Mouse (Mus musculus) G1E (cell line): Measurements from ENCODE around the gene Fosl1. TPM values are rescaled to one million over a fixed set of nuclear protein-coding genes. Genes with fewer than 3 reads are reported as not detected.
"Not testable (repeated sequence)": the region's sequence is repeated elsewhere in the genome, so short reads cannot be mapped to it uniquely, and the experiment has no call there.

Source experiments
- ATAC-seq: 2 replicates; pipeline ENCODE4 v1.8.0; 2016; ENCODE audit warnings: mild to moderate bottlenecking; ENCODE audit not compliant: insufficient number of reproducible peaks, poor library complexity, low FRiP score, severe bottlenecking; ENCODE audit errors: extremely low read depth
- DNase-seq: peaks from one replicate; pipeline ENCODE4 v3.0.0; 2012; ENCODE audit warnings: low spot score
- H3K27me3 ChIP-seq: 2 replicates; pipeline ENCODE4 v1.6.1; 2012; ENCODE audit warnings: mild to moderate bottlenecking, low read length, inconsistent platforms; ENCODE audit not compliant: insufficient read depth
- H3K36me3 ChIP-seq: replicated peaks from 2 replicates; pipeline ENCODE3; 2012; ENCODE audit warnings: mild to moderate bottlenecking, inconsistent platforms
- H3K4me1 ChIP-seq: 2 replicates; pipeline ENCODE4 v1.6.1; 2012; ENCODE audit warnings: low read depth, low read length, inconsistent platforms, mixed read lengths; ENCODE audit not compliant: insufficient read depth
- H3K4me3 ChIP-seq: 2 replicates; pipeline ENCODE4 v1.5.1; 2012; ENCODE audit warnings: low read depth, mild to moderate bottlenecking, inconsistent platforms, low read length, moderate library complexity, mixed read lengths
- H3K9me3 ChIP-seq: replicated peaks from 2 replicates; pipeline ENCODE4 v1.6.1; 2012; ENCODE audit warnings: inconsistent platforms
- CTCF ChIP-seq: IDR thresholded peaks from 2 replicates; pipeline ENCODE4 v1.5.1; 2012; ENCODE audit warnings: low read depth, low read length, inconsistent platforms, mixed read lengths
- GATA1 ChIP-seq: IDR thresholded peaks from 2 replicates; pipeline ENCODE4 v1.6.1; 2012; ENCODE audit warnings: borderline replicate concordance, low read length, inconsistent platforms, mixed read lengths
- GATA2 ChIP-seq: IDR thresholded peaks from 2 replicates; pipeline ENCODE4 v1.6.1; 2012; ENCODE audit warnings: low read depth, low read length, inconsistent platforms, borderline replicate concordance
- POLR2AphosphoS5 ChIP-seq: IDR thresholded peaks from 2 replicates; pipeline ENCODE4 v1.6.1; 2012; ENCODE audit warnings: low read depth, low read length, inconsistent platforms; ENCODE audit not compliant: insufficient replicate concordance
- TAL1 ChIP-seq: conservative IDR thresholded peaks from 2 replicates; pipeline ENCODE4 v1.6.1; 2012; ENCODE audit warnings: low read depth, low read length, inconsistent platforms, mixed read lengths
- polyA plus RNA-seq: library from polyadenylated mRNA; stranded (reverse); fragments of >175 nt; gene quantifications from 2 replicates; pipeline ENCODE4 v1.2.3, GENCODE M21; 2012
- total RNA-seq, 2 experiments: library from RNA; stranded (forward) in 1 of 2; stranded (reverse) in 1 of 2; fragments of 200-1000 nt in 1 of 2; fragments of >200 nt in 1 of 2; fragmentation: Nextera tagmentation in 1 of 2; gene quantifications; 2 replicates each; pipeline ENCODE4 v1.2.3; 2014 to 2017

The Fosl1 gene
- total and polyA plus RNA-seq, 3 experiments: 0.90 to 3.4 (median 1.9) TPM

DNA sequence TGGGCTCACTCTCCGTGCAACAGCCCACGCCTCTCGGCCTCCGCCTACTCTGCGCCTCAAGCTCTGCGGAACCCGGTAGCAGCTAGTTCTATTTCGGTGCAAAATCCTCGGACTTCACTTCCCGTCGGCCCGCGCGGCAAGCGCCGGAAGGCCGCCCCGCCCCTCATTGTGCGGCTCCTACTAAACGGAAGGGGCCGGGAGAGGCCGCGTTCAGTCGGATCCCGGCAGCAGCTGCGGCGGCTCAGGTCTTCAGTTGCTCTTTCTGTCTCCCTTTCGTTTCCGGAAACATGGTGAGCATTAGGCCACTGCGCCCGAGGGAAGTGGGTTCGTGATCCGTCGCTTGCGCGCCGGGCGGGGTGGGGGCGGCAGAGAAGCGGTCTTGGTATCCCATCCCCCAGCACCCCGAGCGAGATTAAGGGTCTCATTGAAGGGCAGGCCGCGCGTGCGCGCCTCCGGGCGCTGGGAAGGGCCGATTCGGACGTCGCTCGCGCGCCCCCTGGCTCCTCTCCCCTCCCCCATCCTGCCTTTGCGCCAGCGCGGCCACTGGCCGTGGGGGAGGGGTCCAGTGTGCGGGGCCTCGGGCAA, 43.1 kb downstream of the Fosl1 start, which contains the start of gene Cfl1:
TSS of gene Cfl1 (plus strand) at position 143 of the 585 bp plus-strand sequence.
- H3K27me3 ChIP-seq: no peaks in the 10 kb centered on the region
- TF ChIP-seq POLR2AphosphoS5 (peak; percentile 28; the same call in 1 of the 2 replicates), TAL1 (no peak)
- peaks cover 57% of the 10 kb centered on the region for H3K4me1 ChIP-seq
- H3K4me3 ChIP-seq: peak within 1 kb of the TSS; percentile 98
- peaks cover 52% of the 10 kb centered on the region for H3K36me3 ChIP-seq
- no peaks in the 10 kb centered on the region for H3K9me3 ChIP-seq
- peak; percentile 41; the same call in 1 of the 2 replicates for ATAC-seq
- peak; percentile 82 for DNase-seq

DNA sequence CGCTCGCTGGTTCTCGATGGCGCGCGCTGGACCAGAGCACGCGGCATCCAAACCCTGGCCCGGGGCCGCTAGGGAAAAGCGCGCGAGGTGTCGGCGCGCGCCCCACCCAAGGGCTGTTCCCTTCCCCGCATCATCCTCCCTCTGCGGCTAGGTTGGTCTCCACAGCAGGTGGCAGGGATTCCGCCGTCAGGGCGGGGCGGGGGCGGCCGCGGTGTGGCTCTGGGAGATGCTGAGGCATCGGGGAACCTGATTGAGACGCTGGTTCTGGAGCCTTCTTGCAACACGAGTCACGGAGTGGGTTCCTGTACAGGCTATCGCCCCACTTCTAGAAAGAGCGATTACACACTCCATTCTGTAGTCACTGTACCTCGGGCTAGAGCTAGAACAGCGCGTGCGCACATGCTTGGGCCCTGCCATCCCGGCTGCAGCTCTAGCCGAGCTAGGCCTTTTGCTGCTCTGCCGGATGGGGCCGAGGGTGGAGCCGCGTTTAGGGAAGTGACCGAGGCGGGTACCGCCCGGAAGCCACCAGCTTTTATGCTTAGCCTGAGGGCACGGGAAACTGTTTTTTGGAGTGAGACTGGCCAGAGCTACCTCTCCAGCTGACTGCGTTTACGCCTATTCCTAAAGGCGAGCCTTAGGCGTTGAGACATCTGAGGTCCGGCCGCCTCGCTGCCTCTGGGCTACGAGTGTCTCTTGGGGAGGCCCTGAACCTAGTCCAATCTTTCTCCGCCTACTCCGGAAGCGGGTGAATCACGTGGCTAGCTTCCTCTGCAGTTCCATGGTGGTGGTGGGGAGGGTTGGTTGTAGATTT, 43.8 kb downstream of the Fosl1 start:
- Histone ChIP-seq H3K4me1 (peaks cover 57% of the 10 kb centered on the region), H3K9me3 (no peaks in the 10 kb centered on the region), H3K36me3 (peaks cover 52% of the 10 kb centered on the region), H3K4me3 (peak overlapping the region; percentile 98), H3K27me3 (no peaks in the 10 kb centered on the region)
- ATAC-seq (peak; percentile 37; the same call in 1 of the 2 replicates), DNase-seq (peak; percentile 75)
- TF ChIP-seq TAL1 (no peak), POLR2AphosphoS5 (peak; percentile 66; the same call in 1 of the 2 replicates)

DNA sequence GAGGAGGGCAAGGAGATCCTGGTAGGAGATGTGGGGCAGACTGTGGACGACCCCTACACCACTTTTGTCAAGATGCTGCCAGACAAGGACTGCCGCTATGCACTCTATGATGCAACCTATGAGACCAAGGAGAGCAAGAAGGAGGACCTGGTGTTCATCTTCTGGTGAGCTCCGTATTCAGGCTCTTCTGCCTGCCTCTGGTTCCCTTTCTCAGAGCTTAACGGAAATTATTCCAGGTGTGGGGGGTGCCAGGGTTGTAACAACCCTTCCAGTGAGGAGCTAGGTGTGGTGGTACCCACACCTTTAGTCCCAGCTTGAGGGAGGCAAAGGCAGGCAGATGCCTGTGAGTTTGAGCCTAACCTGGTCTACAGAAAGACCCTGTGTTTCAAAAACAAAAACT, 45.3 kb downstream of the Fosl1 start:
- no peaks in the 10 kb centered on the region for H3K9me3 ChIP-seq
- H3K27me3 ChIP-seq: no peaks in the 10 kb centered on the region
- no peak for TF ChIP-seq GATA2
- peaks cover 56% of the 10 kb centered on the region for H3K36me3 ChIP-seq
- ATAC-seq: no peak
- no peak overlapping the region for H3K4me3 ChIP-seq
- DNase-seq: no peak
- H3K4me1 ChIP-seq: peaks cover 52% of the 10 kb centered on the region

DNA sequence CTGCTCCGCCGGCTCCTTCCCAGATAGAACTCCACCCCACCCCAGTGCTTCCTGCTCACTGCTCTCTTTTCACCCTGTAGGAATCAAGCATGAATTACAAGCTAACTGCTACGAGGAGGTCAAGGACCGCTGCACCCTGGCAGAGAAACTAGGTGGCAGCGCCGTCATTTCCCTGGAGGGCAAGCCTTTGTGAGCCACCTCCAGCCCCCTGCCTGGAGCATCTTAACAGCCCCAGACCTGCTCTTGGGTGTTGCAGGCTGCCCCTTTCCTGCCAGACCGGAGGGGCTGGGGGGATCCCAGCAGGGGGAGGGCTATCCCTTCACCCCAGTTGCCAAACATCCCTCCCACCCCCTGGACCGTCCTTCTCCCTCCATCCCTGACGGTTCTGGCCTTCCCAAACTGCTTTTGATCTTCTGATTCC, 46.0 kb downstream of the Fosl1 start:
- H3K4me3 ChIP-seq, DNase-seq, H3K27me3 ChIP-seq, H3K9me3 ChIP-seq, ATAC-seq: not testable (repeated sequence)
- Histone ChIP-seq H3K4me1 (peaks cover 49% of the 10 kb centered on the region), H3K36me3 (peaks cover 63% of the 10 kb centered on the region)

DNA sequence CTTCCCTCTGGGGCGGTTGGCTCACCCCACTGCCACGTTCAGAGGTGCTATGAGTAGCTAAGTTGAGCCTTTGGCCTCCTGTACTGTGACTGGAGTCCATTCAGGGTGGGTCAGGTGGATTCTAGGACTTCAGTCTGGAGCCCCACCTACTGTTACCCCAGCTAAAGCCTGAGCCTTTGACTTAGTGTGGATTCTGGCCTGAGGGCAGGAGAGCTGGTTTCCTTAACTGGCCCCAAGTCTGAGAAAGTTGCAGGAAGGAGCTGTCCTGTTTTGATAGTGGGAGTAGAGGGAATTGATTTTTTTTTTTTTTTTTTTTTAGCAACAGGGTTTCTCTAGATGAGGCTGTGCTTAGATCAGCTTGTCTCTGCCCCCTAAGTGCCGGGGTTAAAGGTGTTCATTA, 47.0 kb downstream of the Fosl1 start:
- TF ChIP-seq POLR2AphosphoS5 (no peak), GATA2 (no peak), CTCF (no peak), GATA1 (no peak), TAL1 (no peak)
- H3K4me1 ChIP-seq: peaks cover 39% of the 10 kb centered on the region
- H3K4me3 ChIP-seq: no peak overlapping the region
- ATAC-seq: no peak
- DNase-seq: no peak
- H3K9me3 ChIP-seq: no peaks in the 10 kb centered on the region
- H3K36me3 ChIP-seq: peaks cover 68% of the 10 kb centered on the region
- H3K27me3 ChIP-seq: no peaks in the 10 kb centered on the region

DNA sequence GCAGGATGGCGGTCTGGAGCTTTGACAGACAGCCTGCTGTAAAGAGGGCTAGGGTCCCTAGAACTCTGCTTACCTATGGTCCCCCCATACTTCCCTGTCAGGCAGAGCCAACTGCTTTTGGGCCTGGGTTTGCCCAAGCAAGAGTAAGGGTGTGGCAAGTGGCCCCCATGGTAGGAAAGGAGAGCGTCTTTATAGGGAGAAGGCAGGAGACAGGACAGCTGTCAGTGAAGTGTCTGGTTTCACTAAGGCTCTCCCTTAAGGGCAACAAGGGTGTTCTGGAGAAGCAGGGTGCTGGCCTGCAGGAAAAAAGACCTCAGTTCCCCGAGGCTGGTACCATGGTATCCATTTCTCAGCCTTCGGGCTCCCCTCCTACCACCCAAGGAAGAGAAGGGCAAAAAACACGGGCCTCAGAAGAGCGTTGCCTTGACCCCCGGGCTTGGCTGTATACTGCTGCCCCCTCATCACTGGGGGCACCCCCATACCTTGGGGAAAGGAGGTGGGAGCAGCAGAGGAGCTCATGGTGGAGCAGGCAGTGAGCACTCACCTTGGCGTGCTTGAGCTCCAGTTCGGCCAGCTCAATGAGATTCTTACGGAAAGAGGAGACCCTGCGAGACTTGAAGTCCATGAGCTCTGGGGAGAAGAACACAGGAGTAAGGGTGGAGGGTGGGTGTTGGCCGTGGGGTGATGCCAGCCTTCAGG, 48.2 kb downstream of the Fosl1 start:
- no peaks in the 10 kb centered on the region for H3K27me3 ChIP-seq
- H3K4me3 ChIP-seq: 0 out of 2 replicates have a peak overlapping the region, but pooled peaks have one; percentile 13
- no peak for DNase-seq
- no peak for TF ChIP-seq TAL1
- TF ChIP-seq POLR2AphosphoS5: no peak
- no peak for TF ChIP-seq GATA1
- no peak for TF ChIP-seq CTCF
- H3K4me1 ChIP-seq: peaks cover 38% of the 10 kb centered on the region
- no peaks in the 10 kb centered on the region for H3K9me3 ChIP-seq
- peaks cover 73% of the 10 kb centered on the region for H3K36me3 ChIP-seq
- ATAC-seq: no peak
